Mouse (Mus musculus): ENCODE data around the gene Krit1. TPM values are rescaled to one million over a fixed set of nuclear protein-coding genes. Genes with fewer than 3 reads are reported as not detected.

The Krit1 gene
- polyA plus RNA-seq, 1 experiment, result 47.3 TPM

DNA sequence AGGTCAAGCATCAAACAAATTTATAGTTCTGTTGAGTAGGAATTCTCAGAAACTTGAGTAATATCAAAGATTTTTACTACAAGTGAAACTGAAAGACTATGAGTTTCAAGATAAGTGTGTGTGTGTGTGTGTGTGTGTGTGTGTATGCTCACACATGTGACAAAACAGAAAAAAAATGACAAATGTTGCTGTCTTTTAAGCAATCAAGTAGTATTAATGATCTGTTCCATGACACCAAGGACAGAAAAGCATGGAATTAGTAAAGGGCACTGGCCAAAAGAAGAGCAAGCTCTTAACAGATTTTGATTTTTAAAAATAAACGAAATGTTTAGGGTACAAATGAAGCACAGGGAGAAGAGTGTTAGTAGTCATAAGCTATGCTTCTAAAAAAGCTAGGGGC, 2.9 kb upstream of the Krit1 start:
- TF ChIP-seq CTCF (IDR thresholded peaks at IDR 0.05; ENCODE audit: extremely low read depth, insufficient read depth, low read length), result no peak
- no peak for TF ChIP-seq POLR2A (IDR thresholded peaks at IDR 0.05; ENCODE audit: extremely low read depth, insufficient read depth, low read length)
- Histone ChIP-seq H3K27ac (ENCODE audit: insufficient read depth, low read length) (no peak overlapping the region), H3K4me1 (ENCODE audit: control insufficient read depth, insufficient read depth, low read length) (peaks cover 2% of the 10 kb centered on the region; the same call in 1 of the 2 replicates)

DNA sequence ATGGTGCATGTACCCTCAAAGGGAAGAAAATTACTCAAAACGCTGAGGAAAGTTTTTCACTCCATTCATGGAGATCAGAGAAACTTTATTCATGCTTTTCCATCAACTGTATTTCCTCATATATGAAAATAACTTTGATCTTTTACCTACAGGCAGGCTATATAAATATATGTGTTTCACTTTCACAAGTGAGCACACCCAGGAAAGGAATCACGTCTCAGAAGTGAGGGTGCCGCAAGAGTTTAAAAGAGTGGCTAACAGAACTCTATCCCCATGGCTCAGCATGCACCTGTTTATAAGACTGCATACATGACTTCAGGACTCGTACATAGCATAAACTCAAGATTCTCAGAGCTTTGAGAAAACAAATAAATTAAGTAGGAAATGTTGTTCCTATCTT, 2.1 kb upstream of the Krit1 start:
- Histone ChIP-seq H3K4me3 (ENCODE audit: insufficient read depth, low read length) (no peak overlapping the region), H3K27ac (ENCODE audit: insufficient read depth, low read length) (no peak overlapping the region), H3K4me1 (ENCODE audit: control insufficient read depth, insufficient read depth, low read length) (peaks cover 2% of the 10 kb centered on the region; the same call in 1 of the 2 replicates)
- TF ChIP-seq CTCF (IDR thresholded peaks at IDR 0.05; ENCODE audit: extremely low read depth, insufficient read depth, low read length) (no peak), POLR2A (IDR thresholded peaks at IDR 0.05; ENCODE audit: extremely low read depth, insufficient read depth, low read length) (no peak)

More for the DNA sequence above, 2.9 kb upstream of the Krit1 start:
- no peak overlapping the region for H3K4me3 ChIP-seq (ENCODE audit: insufficient read depth, low read length)

DNA sequence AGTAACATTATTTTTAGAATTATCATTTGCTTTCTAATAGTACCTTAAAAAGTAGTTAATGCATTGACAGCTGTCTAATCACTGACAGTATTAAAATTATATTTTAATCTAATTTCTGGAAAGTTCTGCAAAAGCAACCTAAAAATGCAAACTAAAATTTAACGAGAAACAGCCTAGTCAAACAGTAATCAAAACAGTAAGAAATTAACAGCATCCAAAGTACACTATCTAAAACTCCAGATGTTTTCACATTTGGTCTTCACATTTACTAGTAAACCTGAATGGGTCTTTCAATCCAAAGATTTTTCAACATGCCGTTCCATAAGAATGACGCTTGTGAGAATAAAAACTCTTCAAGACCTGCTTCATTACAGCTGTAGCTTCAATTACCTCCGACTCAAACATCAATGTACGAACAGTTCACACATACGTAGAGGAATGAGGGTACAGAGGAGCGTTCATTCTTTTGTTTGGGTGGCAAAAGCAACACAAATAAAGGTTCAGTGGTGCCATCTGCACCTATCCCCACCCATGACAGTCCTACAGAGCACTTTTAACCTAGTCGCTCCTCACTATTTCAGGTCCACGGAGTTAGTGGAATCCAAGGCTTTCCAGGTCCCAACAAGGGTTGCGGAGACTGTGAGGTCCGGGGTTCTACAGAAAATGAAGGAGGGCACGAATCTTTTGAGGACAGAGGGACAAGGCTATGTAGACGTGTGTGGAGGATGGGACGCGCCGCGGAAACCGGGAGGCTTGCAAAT, 1.1 kb upstream of the Krit1 start:
- H3K27ac ChIP-seq (ENCODE audit: insufficient read depth, low read length), result no peak overlapping the region

DNA sequence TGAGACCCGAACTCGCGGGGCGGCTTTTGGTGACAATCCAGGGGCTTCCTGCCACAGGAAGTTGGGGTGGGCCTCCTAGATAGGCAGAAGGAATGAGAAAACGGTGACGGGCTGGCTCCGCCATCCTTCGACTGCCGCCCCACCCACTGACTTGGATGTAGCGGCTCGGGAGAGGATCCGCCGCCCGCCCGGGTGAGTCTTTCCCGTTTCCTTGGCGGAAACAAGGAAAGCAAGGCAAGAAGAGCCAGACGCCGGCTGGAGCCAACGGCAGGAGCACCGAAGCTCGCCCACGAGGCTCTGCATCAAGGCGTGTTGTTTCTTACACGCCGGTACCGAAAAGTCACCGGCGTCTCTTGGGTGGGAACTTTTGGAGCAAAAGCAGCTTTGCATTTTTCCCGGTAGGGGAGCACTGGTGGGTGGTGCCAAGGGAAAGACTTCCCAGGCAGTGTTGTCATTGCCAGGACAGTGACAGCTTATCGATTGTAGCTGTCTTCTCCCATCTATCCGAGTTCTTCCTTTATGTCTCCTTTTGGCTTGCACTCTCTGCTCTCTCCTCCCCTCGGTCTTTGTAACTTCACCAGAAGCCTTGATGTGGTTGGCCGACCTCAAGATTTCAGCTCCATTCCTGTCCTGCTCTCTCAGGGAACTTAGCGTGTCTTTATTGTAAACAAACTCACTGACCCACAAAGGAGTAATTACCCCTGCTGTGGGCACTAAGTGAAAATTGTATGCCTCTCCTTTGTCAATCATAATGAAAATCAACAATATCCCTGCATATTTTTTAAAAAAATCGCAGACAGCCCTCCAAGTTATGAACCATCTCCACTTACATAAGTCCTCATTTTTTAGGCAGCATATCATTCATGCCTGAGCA, 545 bp downstream of the Krit1 start:
- TF ChIP-seq POLR2A (IDR thresholded peaks at IDR 0.05; ENCODE audit: extremely low read depth, insufficient read depth, low read length) (no peak), CTCF (IDR thresholded peaks at IDR 0.05; ENCODE audit: extremely low read depth, insufficient read depth, low read length) (no peak)
- Histone ChIP-seq H3K27ac (ENCODE audit: insufficient read depth, low read length) (peak overlapping the region; percentile 78), H3K4me1 (ENCODE audit: control insufficient read depth, insufficient read depth, low read length) (peaks cover 2% of the 10 kb centered on the region; the same call in 1 of the 2 replicates), H3K4me3 (ENCODE audit: insufficient read depth, low read length) (peak overlapping the region; percentile 92)

More for the DNA sequence above, 1.1 kb upstream of the Krit1 start:
- TF ChIP-seq POLR2A (IDR thresholded peaks at IDR 0.05; ENCODE audit: extremely low read depth, insufficient read depth, low read length) (no peak), CTCF (IDR thresholded peaks at IDR 0.05; ENCODE audit: extremely low read depth, insufficient read depth, low read length) (no peak)
- Histone ChIP-seq H3K4me1 (ENCODE audit: control insufficient read depth, insufficient read depth, low read length) (peaks cover 2% of the 10 kb centered on the region; the same call in 1 of the 2 replicates), H3K4me3 (ENCODE audit: insufficient read depth, low read length) (peak overlapping the region; percentile 92)

DNA sequence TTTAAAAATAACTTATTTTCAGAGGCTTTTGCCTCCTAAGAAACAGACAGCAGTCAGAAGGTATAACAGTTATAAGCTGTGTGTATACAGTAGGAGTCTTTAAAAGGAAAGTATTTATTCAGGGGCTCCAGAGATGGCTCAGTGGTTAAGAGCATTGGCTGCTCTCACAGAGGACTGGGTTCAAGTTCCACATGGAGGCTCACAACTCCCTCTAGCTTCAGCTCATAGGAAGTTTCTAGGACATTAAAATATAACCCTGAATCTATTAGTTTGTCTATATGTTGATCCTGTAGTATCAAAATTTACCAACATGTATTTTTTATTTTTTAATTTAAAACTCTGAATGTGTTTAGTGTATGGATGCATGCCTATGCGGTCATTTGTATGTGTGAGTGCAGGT, 5.5 kb downstream of the Krit1 start:
- H3K4me3 ChIP-seq (ENCODE audit: insufficient read depth, low read length), result no peak overlapping the region
- H3K4me1 ChIP-seq (ENCODE audit: control insufficient read depth, insufficient read depth, low read length), result peaks cover 2% of the 10 kb centered on the region; the same call in 1 of the 2 replicates
- no peak overlapping the region for H3K27ac ChIP-seq (ENCODE audit: insufficient read depth, low read length)
- TF ChIP-seq CTCF (IDR thresholded peaks at IDR 0.05; ENCODE audit: extremely low read depth, insufficient read depth, low read length) (no peak), POLR2A (IDR thresholded peaks at IDR 0.05; ENCODE audit: extremely low read depth, insufficient read depth, low read length) (no peak)

DNA sequence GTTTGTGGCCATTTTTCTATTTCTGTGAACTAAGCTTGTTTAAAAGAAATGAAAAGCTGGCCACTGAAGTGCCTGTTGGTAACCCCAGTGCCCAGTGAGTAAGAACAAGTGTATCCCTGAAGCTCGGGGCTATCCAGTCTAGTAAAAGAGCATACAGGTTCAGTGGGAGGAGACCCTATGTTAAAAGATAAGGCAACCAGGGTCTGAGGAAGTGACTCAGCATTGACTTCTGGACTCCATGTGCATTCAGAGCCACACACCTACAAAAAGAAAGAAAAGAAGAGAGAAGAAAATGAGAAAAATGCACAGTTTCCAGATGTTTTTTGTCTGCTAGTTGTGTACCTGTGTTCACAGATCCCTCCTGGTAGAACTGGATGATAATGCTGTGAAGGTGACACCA, 31.1 kb downstream of the Krit1 start:
- Histone ChIP-seq H3K4me1 (ENCODE audit: control insufficient read depth, insufficient read depth, low read length) (no peaks in the 10 kb centered on the region), H3K4me3 (ENCODE audit: insufficient read depth, low read length) (no peak overlapping the region), H3K27ac (ENCODE audit: insufficient read depth, low read length) (no peak overlapping the region)
- no peak for TF ChIP-seq CTCF (IDR thresholded peaks at IDR 0.05; ENCODE audit: extremely low read depth, insufficient read depth, low read length)
- no peak for TF ChIP-seq POLR2A (IDR thresholded peaks at IDR 0.05; ENCODE audit: extremely low read depth, insufficient read depth, low read length)

DNA sequence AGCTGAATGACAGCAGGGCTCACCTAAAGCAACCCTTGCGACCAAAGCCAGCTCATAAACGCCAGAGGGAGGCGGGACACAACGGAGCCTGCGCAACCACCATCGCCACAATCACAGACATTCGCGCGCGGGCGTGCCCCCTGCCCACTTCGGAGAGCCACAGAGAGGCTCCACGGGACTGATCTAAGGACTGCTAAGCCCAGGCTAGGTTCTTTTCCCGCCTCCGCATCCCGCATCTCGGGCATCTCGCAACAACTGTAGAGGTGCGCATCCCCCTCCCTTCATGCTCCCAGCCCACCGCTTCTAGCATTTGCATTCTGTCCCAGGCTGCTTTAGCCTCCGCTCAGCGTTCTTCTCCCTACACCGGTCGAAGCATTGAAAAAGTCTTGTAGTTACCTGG, 42.0 kb downstream of the Krit1 start, which contains the start of gene Lrrd1:
Gene Lrrd1 (plus strand): TSS at position 148 of the 400 bp plus-strand sequence.
- no peak for TF ChIP-seq POLR2A (IDR thresholded peaks at IDR 0.05; ENCODE audit: extremely low read depth, insufficient read depth, low read length)
- no peak for TF ChIP-seq CTCF (IDR thresholded peaks at IDR 0.05; ENCODE audit: extremely low read depth, insufficient read depth, low read length)
- Histone ChIP-seq H3K4me1 (ENCODE audit: control insufficient read depth, insufficient read depth, low read length) (no peaks in the 10 kb centered on the region), H3K27ac (ENCODE audit: insufficient read depth, low read length) (no peak within 1 kb of the TSS), H3K4me3 (ENCODE audit: insufficient read depth, low read length) (peak within 1 kb of the TSS; percentile 12; the same call in 1 of the 2 replicates)

DNA sequence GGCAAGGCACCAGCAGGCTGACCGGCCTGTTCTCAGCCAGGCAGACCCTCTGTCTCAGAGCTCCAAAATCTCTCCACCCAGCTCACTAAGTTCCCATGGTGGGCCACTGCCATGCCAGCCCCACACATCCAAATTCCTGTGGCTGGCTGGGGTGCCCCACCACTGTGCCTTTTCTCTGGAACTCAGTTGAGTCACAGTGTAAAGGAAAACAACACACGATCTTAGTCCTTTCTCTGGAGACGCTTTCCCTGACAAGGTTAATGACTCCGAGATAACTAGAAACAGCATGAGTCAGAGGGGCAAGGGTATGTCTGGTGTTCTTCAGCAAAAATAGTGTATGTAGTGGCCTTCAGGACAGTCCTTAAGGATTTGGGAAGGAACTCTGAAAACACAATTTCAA, 67.2 kb downstream of the Krit1 start:
- Histone ChIP-seq H3K27ac (ENCODE audit: insufficient read depth, low read length) (no peak overlapping the region), H3K4me3 (ENCODE audit: insufficient read depth, low read length) (no peak overlapping the region), H3K4me1 (ENCODE audit: control insufficient read depth, insufficient read depth, low read length) (no peaks in the 10 kb centered on the region)
- TF ChIP-seq POLR2A (IDR thresholded peaks at IDR 0.05; ENCODE audit: extremely low read depth, insufficient read depth, low read length) (no peak), CTCF (IDR thresholded peaks at IDR 0.05; ENCODE audit: extremely low read depth, insufficient read depth, low read length) (no peak)

DNA sequence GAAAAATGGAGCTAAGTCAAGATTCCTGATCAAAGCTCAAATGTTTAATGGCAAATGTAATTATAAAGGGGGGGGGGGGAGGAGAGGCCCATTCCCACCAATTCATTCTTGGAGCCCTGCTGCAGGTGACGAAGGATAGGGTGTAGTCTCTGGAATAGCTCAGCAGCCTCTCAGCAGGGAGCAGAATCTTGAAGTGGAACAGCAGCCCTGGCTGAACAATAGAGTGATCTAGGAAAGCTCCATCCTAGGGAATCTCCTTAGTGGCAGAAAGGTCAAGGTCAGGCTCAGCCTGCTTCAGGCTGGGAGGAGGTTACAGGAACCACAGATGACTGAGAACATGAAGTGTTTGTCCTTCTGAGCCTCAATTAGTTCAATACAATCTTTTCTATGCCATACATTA, 69.4 kb downstream of the Krit1 start:
- Histone ChIP-seq H3K27ac (ENCODE audit: insufficient read depth, low read length) (no peak overlapping the region), H3K4me1 (ENCODE audit: control insufficient read depth, insufficient read depth, low read length) (no peaks in the 10 kb centered on the region), H3K4me3 (ENCODE audit: insufficient read depth, low read length) (no peak overlapping the region)
- TF ChIP-seq POLR2A (IDR thresholded peaks at IDR 0.05; ENCODE audit: extremely low read depth, insufficient read depth, low read length), result no peak
- no peak for TF ChIP-seq CTCF (IDR thresholded peaks at IDR 0.05; ENCODE audit: extremely low read depth, insufficient read depth, low read length)
